Mouse (Mus musculus) activated CD4-positive, CD25-positive, alpha-beta regulatory T cell, adult 9 weeks (primary cell): Measurements from ENCODE around the gene Nr2f6. TPM values are rescaled to one million over a fixed set of nuclear protein-coding genes. Genes with fewer than 3 reads are reported as not detected.

ENCODE experiments used
- polyA plus RNA-seq: library from polyadenylated mRNA; unstranded; fragments of 100-300 nt; shearing (Covaris generic); gene quantifications from one replicate; pipeline ENCODE4 v1.2.1, GENCODE M21; 2017

The Nr2f6 gene
- 0.31 TPM for polyA plus RNA-seq

DNA sequence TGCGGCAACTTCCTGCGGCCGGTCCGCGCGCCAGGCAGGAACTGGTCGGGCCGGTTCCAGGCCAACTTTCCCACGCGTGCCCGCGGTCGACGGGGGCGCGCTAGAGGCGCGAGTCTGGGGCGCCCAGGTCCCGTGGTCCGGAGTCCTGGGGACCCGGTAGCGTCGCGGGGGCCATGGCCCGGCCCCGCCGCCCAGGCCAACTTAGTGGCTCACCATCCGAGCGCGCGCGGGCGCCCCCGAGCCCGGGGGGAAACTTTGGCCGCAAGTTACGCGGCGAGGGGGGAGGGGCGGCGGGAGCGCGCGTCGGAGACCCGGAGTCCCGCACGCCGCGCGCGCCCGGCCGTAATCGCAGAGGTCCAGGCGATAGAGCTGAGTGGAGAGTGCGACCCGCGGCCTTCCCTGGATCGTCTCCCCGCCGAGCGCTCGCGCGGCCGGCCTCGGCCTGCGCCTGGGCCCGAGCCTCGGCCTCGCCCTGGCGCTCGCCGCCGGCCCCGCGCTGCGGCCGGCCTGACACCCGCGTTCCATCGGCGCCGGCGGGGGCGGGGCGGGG lies at the start of gene Nr2f6:
Nr2f6 (minus strand) TSS at position 540 of the 550 bp plus-strand sequence.

DNA sequence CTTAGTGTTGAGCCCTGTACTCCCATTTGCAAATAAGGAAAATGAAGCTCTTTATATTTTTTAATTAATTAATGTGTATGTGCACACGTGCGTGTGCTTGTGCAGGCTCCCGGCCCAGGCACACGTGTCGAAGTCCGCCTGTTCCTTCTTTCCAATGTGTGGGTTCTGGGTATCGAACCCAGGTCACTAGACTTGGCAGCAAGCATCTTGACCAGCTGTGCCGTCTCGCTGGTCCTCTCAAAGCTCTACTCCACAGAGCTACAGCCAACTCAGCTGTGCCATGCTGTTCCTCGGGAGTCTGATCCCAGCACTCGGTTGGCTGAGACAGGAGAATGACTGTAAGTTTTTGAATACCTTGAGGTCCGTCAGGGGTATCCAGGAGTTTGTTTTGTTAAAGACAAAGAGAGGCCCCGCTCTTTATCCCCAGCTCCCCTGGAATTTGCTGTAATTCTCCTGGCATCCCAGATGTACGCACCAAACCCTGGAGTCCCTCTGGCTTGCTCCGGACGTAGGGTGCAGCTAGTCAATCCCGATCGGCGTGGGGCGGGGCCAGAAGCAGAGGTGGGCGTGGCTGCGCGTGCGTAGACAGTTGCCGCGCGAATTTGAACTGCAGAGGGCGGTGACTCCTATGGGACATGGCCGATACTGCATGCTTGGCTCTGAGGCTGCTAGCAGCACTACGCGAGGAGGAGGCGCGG lies 23.8 kb upstream of the Nr2f6 start, which contains the start of gene Ankle1:
Ankle1 (plus strand) TSS at position 610 of the 698 bp plus-strand sequence.

DNA sequence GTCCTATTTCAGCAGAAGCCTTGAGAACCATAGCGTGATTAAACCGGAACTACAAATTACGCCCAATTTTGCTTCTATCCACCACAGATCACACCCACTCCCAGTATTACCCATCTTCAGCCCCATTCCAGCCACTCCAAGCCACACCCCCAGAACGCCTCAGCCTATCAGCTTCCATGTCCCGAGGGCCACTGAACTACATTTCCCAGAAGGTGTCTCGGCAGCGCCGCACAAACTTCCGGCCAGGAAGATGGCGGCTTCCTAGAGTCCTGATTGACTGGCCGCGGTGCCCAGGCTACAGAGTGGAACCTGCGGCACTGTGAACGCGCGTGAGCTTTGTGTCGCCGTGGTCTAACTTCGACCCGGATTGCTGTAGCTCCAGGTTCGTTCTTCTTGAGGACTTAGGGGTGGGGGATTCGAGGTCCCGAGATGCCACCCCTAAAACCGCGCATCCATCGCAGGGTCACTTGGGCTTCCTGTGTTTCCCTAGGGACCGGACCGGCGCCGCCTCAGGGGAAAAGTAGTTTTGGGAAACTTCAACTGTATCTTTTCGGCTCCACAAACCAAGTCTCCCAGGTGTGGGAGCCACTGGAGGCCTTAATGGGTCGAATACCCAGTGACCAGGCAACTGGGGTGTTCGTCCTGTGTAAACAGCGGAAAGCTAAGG lies 15.0 kb upstream of the Nr2f6 start, which contains the start of gene Babam1:
Babam1 (plus strand) TSS at position 223 of the 667 bp plus-strand sequence.

GRCm38 (mm10) chr8:71395629-71396028 lies 13.9 kb upstream of the Nr2f6 start, which contains the start of gene Ushbp1:
Gene Ushbp1 (minus strand): TSS chr8:71395802.

DNA sequence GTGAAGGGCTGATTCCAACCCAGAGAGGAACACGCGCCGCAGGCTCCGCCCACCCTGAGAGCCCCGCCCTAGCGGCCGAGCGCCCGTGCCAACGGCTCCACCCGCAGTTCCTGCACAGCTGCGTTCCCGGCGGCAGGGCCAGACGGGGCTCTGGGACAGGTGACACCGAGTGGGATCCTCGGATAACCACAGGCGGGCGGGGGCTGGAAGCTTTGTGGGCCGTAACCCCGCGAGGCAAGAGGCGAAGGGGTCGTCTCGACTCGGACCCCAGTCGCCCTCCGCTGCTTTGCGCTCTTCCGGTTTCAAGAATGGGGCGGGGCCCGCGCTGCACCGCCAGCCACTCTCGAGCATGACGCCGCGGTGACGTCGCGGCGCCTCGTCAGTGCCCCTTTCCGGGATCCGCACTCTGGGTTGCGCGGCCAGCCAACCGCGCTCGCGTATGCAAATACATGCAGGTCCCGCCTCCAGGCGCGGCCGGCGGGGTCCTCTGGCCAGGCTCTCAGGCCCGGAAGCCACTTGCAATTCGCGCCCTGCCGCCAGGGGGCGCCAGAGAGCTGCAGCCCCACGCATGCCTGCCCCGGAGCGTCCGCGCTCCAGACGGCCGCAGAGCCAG lies 10.4 kb downstream of the Nr2f6 start, which contains the start of gene Ocel1:
Ocel1 (plus strand) TSS at position 63 of the 613 bp plus-strand sequence.

DNA sequence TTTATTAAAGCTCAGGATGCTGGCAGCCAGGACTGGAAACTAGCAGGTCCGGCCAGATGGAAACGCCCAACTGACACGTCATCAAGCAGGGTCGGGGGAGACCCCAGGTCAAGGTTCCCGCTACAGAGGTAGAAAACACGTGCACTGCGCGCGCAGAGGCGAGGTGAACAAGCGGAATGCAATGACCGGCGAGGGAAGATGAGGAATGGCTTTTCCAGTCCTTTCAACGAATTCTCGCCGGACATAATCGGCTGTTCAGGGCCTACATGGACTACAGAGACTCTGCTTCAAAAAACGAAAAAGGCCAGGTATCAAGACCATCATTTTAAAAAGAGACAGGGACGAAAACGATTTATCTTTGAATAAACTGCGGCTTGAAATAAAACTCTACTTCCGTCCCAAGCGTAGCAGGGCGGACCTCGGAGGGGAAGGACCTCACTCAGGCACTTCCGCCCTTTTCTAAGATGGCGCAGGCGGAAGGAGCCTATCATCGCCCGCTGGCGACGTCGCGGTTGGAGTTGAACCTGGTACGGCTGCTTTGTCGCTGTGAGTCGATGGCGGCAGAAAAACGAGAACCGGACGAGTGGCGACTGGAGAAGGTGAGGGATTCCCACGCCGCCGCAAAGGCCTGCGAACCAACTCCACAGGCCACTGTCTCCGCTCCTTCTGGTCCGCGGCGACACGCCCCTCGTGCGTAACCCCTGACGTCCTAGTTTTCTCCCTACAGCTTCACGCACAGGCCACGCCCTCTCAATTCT lies 14.8 kb downstream of the Nr2f6 start, which contains the start of gene Use1:
Use1 (plus strand) TSS at position 78 of the 758 bp plus-strand sequence.

Other genes with a start within 250 kb of the Nr2f6 start
- 37.5 TPM for gene Myo9b, start 109.2 kb downstream of the Nr2f6 start, polyA plus RNA-seq
- gene Haus8, start 109.0 kb downstream of the Nr2f6 start, polyA plus RNA-seq: 36.9 TPM
- 167 TPM for gene Use1, start 15.1 kb downstream of the Nr2f6 start, polyA plus RNA-seq
- 5.9 TPM for gene Ocel1, start 10.7 kb downstream of the Nr2f6 start, polyA plus RNA-seq
- gene Ushbp1, start 13.8 kb upstream of the Nr2f6 start, polyA plus RNA-seq: 0.06 TPM
- gene Babam1, start 14.9 kb upstream of the Nr2f6 start, polyA plus RNA-seq: 124 TPM
- gene Ankle1, start 24.1 kb upstream of the Nr2f6 start, polyA plus RNA-seq: 2.1 TPM
- gene Abhd8, start 81.7 kb upstream of the Nr2f6 start, polyA plus RNA-seq: 96.5 TPM
- gene Mrpl34, start 83.0 kb upstream of the Nr2f6 start, polyA plus RNA-seq: 99.9 TPM
- gene Dda1, start 87.2 kb upstream of the Nr2f6 start, polyA plus RNA-seq: 70.3 TPM
- 0.12 TPM for gene Ano8, start 104.0 kb upstream of the Nr2f6 start, polyA plus RNA-seq
- gene Gtpbp3, start 106.1 kb upstream of the Nr2f6 start, polyA plus RNA-seq: 6.3 TPM
- gene Plvap, start 129.8 kb upstream of the Nr2f6 start, polyA plus RNA-seq: 0.23 TPM
- gene Ccdc194, start 143.8 kb upstream of the Nr2f6 start, polyA plus RNA-seq: not detected
- 203 TPM for gene Bst2, start 155.5 kb upstream of the Nr2f6 start, polyA plus RNA-seq
- gene Mvb12a, start 161.0 kb upstream of the Nr2f6 start, polyA plus RNA-seq: 102 TPM
- 0.39 TPM for gene Tmem221, start 176.9 kb upstream of the Nr2f6 start, polyA plus RNA-seq
- 0.16 TPM for gene Nxnl1, start 184.6 kb upstream of the Nr2f6 start, polyA plus RNA-seq
- 11.9 TPM for gene Slc27a1, start 186.9 kb upstream of the Nr2f6 start, polyA plus RNA-seq
- gene Pgls, start 210.2 kb upstream of the Nr2f6 start, polyA plus RNA-seq: 26.4 TPM
- gene Fam129c, start 215.7 kb upstream of the Nr2f6 start, polyA plus RNA-seq: 7.1 TPM
- 3.7 TPM for gene Colgalt1, start 229.0 kb upstream of the Nr2f6 start, polyA plus RNA-seq